Mouse (Mus musculus) frontal cortex, postnatal 14 days (tissue): Measurements from ENCODE around the gene Nr4a1.

ENCODE experiments used
- DNase-seq, 2 experiments: peaks; one replicate each; pipeline ENCODE4 v3.0.0; 2022; ENCODE audit warnings: low spot score in 2 of 2

The Nr4a1 gene

DNA sequence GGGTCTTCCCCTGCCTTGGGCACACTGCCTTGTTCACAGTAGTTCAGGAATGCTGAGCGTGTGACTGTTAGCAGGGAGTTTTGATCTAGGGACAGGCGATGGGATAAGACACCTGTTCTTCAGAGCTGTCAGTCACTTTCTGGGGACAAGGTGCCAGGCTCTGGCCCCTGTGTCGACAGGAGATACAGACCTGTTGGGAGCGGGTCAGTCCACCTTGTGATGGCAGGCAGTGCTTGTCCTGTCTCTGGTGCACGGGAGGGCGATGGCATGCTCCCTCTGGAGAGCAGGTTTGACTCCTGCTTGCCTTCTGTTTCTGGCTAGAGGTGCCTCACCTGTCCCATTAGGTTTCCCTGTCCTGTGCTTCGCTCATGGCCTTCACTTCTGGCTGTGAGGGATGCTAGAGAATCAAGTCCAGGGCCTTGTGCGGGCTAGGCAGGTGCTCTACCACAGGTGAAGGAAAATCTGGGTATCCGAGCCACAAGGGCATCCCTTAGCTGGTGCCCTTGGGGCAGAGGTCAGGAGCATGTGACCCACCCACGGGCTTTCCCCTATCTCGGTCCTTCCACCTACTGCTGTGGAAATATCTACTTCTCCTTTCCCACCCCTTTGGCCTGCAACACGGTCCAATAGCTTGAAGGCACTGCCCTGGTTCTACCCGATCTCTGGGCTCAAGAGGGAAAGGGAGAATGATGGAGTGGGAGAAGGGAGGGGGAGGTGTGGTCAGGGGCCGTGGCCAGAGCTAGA lies 2.6 kb downstream of the Nr4a1 start:
- no peak for DNase-seq

DNA sequence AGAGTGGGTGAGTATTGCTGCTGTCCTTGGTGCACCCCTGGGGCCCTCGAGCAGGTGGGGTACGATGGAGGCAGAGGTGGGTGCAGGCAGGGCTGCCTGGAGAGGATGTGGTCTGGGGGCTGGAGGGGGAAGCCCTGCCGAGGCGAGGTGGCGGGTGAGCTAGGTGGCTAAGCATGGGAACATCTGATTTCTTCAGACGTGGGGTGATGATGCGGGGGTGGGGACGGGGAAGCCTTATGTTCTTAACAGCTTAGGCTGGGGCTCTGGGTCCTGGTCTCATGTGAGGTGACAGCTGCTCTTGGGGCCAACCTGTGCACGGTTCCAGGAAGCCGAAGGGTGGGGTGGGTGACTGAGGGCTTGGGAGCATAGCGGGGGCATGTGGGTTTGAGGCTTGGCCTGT lies 4.4 kb downstream of the Nr4a1 start:
- DNase-seq: no peak

DNA sequence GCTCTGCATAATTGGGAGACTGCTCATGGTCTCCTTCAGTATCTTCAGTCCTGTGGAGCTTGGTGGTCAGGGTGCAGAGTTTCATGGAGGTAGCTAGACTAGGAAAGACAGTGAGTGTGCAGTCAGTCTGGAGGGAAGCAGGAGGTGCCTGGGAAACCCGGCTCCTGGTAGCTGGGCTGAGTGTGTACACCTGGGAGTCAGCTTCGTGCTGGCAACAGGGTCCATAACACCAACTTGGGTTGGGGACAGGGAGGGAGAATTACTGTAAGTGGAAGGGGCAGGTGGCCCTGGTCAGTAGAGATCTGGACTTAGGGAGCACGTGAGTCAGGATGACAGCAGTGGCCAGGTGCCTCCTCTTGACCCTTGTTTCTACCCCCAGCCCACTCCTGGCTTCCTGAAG lies 5.9 kb downstream of the Nr4a1 start:
- no peak for DNase-seq

DNA sequence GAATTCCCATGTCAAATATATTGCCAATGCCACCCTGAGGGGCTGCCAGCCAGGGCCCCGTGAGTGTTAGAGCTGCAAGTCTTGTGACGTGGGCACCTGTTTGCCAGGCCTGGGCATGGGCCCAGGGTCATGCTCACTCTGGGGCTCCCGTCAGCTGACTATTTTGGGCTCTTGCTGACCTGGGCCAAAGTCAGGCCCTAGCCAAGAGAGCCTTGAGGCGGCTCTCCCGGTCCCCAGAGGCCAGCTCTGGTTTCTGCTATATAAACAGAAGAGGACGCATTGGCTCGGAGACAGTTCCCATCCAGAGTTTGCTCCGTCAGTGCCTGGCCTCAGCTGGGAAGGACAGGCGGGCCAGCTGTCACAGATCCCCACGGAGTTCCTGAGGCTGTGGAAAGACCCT lies 6.3 kb downstream of the Nr4a1 start:
- DNase-seq: no peak

DNA sequence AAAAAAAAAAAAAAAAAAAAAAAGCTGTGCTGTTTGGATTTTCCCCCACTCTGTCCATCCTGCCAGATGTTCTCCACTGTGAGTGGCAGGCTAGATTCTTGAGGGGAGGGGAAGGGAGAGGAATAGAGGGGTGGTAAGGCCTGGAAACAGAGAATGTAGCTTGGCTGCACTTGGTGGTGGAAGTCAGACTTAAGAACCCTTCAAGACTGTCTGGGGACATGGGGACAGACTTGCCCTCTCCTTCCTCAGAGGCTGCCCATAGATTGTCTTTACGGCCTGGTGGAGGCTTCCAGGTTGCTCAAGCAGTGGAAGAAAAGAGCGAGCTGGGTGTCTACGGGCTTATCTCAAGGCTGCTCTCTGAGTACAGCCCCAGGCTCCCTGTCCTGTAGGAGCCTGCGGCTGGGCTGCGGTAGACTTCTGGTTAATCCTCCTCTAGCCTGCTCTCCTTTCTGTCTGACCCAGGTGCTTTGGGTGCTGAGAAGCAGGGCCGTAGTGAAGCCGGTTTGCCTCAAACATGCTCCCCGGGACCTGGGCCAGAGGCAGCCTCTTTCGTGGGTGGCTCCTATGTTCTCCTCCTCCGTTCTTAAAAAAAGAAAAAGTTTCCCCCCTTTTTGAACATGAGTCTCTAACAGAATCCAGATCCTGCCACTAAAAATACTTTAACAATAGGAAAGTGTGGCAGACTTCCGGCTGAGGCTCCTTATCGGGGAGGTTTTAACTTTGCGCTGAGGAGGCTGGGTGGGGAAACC lies 7.0 kb downstream of the Nr4a1 start:
- DNase-seq: no peak

DNA sequence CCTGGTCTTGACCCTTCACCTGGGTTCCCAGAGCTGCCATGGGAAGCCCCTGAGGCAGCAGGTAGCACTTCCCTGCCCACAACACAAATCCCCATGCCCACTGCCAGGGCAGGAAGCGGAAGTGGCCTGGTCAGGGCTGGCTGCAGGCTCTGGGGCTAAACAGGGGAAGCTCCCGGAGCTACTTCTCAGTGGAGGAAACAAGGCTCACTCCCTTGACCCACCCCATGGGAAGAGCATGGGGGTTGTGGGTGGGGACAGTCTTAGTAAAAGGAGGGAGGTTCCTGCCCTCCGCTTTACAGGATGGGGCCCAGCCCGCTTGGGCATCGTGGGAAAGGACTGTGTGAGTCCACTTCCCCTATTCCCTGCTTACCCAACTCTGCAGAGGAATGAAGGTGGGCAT lies 8.4 kb downstream of the Nr4a1 start:
- DNase-seq: no peak

DNA sequence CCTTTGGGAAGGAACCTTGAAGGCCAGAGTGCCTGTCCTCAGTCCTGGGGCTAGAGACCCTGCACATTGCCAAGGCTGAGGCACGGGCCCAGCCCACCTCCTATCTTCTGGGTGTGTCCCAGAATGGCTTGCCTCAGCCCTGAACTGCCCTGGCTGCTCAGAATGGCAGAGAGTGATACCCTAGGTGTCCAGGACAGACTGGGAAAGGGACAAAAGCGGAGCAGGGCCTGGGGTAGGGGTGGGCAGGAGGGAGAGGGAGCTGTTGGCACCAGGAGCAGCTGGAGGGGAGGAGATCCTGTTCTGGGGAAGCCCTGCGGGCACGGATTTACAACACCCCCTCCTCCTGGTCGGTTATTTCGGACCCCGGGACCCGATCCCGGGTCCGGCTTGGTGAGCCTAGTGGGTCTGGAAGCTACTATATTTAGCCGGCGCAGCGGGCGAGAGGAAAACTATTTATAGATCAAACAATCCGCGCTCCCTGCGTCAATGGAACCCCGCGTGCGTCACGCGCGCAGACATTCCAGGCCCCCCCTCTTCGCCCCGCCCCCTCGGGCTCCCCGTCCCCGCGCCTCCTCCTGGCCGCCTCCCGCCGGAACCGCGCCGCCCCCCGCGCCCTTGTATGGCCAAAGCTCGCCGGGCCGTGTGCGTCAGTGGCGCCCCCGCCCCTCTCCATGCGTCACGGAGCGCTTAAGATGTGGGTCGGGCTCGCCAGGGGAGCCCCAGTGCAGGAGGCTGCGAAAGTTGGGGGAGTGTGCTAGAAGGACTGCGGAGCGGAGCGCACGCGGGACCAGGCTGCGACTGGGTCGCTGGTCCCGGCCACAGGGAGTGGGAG lies 12.3 kb downstream of the Nr4a1 start:
- DNase-seq: peak; percentile 84 to 88

DNA sequence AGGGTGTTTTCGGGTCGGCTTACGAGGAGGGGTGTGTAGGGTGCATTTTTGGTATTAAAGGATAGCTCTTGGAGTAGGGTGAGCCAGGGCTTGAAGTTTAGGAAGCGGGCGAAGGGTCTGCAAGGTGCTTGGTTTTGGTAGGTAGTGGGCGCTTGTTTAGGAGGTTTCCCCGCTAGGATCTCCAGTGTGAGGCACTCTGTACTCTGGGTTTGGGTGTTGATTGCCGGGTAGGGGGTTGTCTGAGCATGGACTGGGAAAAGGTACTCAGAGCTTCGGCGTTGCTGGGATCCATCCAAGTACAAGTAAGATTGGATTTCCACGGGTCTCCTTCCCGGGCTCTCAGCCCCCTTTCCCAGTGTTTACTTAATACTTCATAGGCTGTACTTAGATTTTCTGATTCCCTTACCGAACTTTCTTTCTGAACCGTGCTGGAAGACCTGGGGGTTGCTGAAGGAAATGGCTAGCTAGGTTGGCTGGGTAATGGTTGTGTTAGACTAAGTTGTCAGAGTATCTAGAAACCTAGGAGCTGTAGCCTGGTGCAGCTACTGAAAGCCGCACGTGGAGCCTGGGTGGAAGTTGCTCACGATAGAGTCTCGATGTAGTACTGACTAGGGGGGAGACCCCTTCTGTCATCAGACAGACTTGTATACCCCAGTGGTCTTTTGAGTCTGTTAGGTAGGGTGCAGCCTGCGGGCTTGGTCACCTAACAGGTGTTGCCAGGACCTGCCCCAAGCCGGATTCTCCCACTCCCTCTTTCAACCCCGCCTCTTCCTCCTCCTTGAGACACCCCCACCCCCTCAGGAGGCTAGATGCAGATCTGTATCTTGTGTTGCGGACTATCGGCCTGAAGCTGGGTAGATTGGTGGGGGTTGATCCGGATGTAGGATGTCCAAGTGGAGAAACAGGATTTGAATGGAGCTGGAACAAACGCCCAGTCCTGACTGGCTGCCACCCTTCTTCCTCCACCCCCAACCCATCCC lies 13.3 kb downstream of the Nr4a1 start:
- DNase-seq: no peak

DNA sequence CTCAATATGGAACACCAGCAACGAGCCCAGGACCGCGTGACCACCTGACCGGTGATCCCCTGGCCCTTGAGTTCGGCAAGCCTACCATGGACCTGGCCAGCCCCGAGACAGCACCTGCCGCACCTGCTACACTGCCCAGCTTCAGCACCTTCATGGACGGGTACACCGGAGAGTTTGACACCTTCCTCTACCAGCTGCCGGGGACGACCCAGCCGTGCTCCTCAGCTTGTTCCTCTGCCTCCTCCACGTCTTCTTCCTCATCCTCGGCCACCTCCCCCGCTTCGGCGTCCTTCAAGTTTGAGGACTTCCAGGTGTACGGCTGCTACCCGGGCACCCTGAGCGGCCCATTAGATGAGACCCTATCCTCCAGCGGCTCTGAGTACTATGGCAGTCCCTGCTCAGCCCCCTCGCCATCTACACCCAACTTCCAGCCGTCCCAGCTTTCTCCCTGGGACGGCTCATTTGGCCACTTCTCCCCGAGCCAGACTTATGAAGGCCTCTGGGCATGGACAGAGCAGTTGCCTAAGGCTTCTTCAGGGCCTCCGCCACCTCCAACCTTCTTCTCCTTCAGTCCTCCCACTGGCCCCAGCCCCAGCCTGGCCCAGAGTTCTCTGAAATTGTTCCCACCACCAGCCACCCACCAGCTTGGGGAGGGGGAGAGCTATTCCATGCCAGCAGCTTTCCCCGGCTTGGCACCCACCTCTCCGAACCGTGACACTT lies 16.2 kb downstream of the Nr4a1 start:
- DNase-seq: no peak

DNA sequence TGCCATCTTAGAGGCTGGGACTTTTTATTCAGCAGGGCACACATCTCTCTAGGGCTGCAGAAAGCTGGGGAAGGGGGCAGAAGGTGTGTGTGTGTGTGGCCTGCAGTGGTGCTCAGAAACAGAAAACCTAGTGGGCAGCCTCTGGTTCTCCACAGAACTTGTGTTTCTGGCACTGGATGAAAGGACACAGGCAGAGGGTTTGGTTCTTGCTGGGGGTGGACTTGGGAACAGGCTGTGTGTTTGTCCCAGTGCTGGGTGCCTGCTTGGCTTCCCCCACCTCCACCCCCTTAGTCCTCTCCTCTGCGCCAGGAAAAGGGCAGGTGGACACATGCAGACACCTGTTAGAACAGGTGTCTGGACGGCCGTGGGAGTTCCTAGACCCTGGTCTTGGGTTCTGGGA lies 17.0 kb downstream of the Nr4a1 start:
- no peak for DNase-seq

DNA sequence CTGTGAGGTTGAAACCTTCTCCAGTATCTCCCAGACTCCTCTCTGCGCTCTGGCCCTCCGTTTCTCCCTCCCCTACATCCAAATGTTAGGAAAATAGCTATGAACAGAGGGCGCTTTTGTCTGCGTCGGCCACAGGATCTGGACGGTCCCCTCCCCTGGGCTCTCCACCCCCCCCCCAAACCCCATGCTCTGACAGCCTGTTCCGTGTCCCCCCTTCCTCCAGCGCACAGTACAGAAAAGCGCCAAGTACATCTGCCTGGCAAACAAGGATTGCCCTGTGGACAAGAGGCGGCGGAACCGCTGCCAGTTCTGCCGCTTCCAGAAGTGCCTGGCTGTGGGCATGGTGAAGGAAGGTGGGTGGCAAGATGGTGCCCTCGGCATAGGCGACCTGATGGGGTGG lies 17.4 kb downstream of the Nr4a1 start:
- no peak for DNase-seq

DNA sequence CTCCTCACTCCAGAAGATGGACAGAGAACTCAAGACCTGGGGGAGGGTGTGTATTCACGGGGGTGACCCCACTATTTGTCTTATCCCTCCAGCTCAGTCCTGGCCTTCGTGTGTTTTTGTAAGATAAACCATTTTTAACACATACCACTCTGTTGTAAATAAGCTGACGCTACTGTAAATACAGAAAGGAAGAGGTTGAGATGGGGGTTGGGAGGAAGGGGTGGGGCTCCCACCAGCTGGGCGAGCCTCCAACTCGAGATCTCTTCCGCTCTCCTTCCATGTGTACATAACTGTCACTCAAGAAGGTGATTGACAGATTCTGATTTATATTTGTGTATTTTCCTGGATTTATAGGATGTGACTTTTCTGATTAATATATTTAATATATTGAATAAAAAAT lies 20.3 kb downstream of the Nr4a1 start:
- DNase-seq: no peak

DNA sequence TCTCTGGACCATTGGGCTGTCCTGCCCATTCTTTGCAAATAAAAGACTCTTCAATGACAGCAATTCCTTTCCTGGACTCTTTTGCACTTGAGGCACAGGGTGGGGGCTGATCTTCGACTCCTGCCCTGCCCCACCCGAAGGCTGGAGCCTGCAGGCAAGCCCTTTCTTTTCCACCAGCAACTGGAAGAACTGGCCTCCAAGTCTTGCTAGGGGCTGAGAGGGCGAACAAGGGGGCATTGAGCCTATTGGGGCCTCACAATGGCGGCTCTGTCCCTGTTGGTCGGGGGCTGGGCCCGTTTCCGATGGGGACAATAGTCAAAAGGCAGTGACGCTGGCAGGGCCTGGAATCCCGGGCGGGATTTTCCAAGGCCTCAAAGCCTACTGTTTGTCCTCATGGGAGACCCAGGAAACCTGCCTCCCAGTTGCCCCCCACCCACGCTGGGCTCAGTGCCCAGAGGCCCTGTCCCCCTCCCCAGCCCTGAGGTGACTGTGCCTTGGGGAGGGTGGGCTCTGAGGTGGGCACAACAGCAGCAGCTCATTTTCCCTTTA lies 23.4 kb downstream of the Nr4a1 start:
- DNase-seq: peak in 1 of 2 experiments; percentile 57

DNA sequence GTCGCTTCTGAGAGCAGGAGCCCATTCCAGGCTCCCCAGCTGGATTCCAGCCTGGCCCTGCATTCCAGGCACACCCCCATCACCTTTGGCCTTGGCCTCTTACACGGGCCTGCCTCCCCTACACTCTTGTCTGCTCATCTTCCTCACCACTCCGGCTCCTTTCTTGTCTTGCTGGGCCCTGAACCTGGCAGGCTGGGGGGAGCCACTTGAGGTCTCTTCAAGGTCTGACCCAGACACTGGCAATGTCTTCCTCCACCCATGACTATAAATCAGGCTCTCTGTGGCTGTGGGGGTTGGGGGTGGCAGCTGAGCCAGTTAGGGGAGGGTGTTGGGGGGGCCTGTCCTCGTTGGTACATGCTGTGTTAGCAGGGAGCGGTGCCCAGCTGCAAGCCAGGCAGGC lies 24.5 kb downstream of the Nr4a1 start:
- DNase-seq: no peak

DNA sequence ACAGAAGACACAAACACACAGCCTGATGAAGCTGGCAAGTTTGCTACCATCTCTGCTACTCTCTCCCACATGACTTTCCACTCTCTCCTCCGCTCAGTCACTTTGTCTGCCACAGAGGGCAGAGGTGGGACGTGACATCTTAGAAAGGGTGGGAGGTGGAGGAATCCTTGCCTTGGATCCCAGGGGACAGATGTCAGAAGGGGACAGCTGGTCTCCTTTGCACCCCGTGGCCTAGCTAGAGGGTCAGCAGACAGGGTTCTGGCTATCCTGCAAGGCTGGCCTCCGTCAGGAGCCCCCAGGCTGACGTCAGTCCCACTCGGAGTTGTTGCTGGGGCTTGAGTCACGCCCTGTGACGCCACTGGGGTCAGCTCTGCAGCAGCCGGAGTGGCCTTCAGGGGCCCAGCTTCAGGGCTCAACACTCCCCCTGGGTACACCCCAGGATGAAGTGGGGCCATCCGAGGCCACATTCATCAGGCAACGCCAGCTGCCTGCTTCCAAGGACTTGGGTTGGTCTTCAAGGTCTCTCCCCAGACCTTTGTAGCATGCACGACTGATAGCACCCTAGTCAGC lies 25.4 kb downstream of the Nr4a1 start:
- no peak for DNase-seq

DNA sequence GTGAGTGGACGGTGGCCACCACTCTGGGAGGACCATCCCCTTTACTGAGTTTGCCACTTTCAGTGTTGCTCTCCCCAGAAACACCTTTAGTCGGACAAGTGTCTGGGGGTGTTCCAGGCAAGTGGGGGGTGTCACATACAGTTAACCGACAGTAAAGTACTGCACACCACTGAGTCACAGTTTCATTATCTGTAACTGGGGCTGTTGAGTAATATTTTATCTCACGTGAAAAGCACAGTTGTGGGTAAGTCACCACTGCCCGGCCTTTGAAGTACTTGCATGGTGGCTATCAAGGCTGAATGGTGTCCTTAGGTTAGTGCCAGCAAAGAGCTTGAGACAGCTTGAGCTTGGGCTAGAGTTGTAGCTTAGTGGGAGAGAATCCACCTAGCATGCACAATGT lies 28.4 kb downstream of the Nr4a1 start:
- no peak for DNase-seq

DNA sequence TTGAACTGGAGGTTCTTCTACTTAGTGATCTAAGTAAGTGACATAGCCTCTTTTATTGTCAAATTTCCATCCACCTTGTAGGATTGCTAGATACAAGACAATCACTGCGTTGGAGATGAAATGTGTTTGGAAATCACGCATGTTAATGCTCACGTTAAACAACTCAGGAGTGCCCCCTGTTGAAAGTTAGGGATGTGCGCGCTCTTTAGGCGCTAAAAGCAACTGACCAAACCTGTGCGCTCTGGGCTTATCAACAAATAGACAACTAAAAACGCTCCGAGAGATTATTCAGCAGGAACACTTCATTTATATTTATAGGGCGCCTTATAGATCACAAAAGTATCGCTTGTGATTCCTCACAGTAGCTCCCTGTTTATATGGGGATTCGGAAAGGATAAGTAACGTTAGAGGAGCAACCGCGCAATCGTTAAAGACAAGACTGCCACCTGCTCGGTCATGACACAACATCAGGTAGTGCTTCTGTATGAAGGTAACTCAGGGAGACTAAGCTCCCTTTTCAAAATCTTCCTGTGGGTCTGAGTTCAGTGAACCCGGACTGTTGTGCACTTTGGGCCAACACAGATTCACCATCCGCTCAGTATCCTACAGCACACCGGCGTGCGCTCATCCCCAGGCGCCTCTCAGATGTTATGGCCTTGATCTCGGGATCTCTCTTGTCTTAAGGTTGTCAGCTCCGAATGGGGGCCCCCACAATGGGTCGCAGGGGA lies 29.3 kb downstream of the Nr4a1 start:
- peak in 1 of 2 experiments; percentile 56 for DNase-seq

DNA sequence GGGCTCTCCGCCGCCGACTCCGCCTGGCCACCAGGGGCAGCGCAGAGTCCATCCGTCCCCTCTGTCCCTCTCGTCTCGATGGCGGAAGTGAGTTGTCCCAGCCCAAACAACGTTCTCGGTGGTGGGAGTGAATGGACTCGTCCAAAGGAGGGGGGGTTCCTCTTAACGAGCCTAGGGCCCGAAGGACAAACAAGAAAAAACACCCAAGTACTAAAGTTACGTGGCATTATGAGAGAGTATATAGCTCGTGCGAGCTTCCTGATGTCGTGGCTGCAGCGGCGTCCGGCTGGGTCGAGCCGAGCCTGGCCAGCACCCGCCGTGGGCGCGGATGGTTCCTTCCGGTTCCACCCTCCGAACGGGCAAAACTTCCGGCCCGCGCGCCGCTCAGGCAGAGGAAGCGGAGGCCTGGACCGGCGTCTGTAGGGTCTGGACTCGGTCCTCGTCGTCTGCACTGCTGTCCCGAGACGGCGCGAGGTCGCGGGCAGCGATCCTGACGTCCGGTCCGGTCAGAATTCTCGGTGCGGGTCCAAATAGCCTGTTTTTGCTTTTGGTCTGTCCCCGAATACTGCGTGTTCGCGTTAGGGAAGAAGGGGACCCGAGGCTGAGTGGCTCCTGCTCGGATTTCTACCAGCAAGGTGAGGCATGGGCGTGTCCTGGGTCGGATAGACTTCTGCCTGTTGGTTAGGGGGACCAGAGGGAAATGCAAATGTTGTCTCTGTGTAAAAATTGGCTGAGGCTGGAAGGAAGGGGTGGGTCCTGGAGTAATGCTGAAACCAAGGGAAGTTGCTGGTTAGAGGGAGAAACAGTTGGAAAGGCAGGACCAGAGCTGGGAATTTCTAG lies 30.1 kb downstream of the Nr4a1 start, which contains the start of gene Atg101:
TSS of gene Atg101 (plus strand) at position 362 of the 840 bp plus-strand sequence.
- peak; percentile 83 to 84 for DNase-seq
